Mouse (Mus musculus) forebrain, embryonic 10.5 days (tissue): Measurements from ENCODE around the gene Dicer1. TPM values are rescaled to one million over a fixed set of nuclear protein-coding genes. Genes with fewer than 3 reads are reported as not detected.
A peak's percentile ranks its signal among the peaks of the same experiment; 100 is the strongest.

Experiments used
- DNase-seq: peaks from one replicate; pipeline ENCODE4 v3.0.0-alpha.2; 2017; ENCODE audit warnings: low spot score; ENCODE audit errors: extremely low spot score
- H3K27ac ChIP-seq: fragments of 300-500 bp; sonication (generic); 2 replicates; pipeline ENCODE4 v1.5.1; 2016; ENCODE audit warnings: mild to moderate bottlenecking
- H3K27me3 ChIP-seq: fragments of 300-500 bp; sonication (generic); 2 replicates; pipeline ENCODE4 v1.6.1; 2016; ENCODE audit warnings: mild to moderate bottlenecking; ENCODE audit not compliant: poor library complexity, severe bottlenecking
- H3K36me3 ChIP-seq: fragments of 300-500 bp; sonication (generic); replicated peaks from 2 replicates; pipeline ENCODE4 v1.6.1; 2016; ENCODE audit warnings: mild to moderate bottlenecking, moderate library complexity
- H3K4me1 ChIP-seq: fragments of 300-500 bp; sonication (generic); 2 replicates; pipeline ENCODE4 v1.6.1; 2016
- H3K4me3 ChIP-seq: fragments of 300-500 bp; sonication (generic); 2 replicates; pipeline ENCODE4 v1.5.1; 2016; ENCODE audit warnings: mild to moderate bottlenecking, moderate library complexity
- H3K9me3 ChIP-seq: fragments of 300-500 bp; sonication (generic); 2 replicates; pipeline ENCODE4 v1.6.1; 2016; ENCODE audit warnings: mild to moderate bottlenecking, moderate library complexity
- WGBS: fragments of 180-500 bp; shearing (Covaris S2); methylation state at CpG from one replicate; pipeline ENCODE4 v1.1.7; 2016; 5-methylcytosine and 5-hydroxymethylcytosine counted together
- polyA plus RNA-seq: library from polyadenylated mRNA; unstranded; fragments of >200 nt; fragmentation: Nextera tagmentation; extraction: Ambion mirVana; gene quantifications from 2 replicates; pipeline ENCODE4 v1.2.1, GENCODE M21; 2016

Dicer1 gene
- polyA plus RNA-seq = 47.0 and 47.7 TPM in 2 replicates

DNA sequence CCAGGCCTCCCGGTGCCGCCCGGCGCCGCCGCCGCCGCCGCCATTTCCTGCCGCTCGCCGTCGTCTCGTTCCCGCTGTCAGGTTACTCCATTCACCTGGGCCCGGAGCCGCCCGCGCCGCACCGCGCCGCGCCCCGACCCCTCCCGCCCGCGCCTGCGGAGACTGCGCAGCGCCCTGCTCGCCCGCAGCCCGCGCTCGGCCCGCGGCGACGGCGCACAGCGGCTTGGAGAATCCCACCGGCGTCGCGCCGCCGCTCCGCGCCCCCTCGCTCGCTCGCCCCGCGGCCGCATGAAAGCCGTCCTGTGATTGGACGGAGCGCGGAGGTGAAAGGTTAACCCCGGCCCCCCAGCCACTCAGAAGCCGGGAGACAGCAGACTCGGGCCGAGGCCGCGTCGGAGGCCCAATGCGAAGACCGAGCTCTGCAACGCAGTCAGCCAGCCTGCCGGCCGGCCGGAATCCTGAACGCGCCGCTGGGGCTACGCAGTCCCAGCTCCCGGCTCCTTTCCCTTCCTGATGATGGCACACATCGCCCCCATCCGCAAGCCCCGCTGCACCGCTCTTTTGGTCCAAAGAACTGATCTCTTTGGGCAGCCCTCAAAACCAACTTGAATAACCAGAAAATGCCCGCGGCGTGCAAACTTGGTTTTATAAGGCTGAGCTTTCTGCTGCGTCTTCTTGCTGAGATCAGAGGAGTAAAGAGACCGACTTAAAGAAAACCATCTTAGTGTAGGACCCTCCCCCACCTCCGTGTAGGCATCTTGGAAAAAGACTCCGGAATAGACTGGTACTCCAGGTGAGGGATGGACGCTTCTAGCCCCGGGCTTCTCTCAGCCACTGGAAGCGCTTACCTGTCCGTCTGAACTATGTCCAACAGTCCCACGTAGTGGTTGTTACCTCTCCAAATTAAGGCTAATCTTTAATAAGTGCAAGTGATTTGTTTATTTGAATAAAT is at the start of gene Dicer1:
Gene Dicer1 (minus strand): TSS at position 139 of the 952 bp plus-strand sequence.
- WGBS = under 1% methylated on average over 91 of the region's 94 CpGs

DNA sequence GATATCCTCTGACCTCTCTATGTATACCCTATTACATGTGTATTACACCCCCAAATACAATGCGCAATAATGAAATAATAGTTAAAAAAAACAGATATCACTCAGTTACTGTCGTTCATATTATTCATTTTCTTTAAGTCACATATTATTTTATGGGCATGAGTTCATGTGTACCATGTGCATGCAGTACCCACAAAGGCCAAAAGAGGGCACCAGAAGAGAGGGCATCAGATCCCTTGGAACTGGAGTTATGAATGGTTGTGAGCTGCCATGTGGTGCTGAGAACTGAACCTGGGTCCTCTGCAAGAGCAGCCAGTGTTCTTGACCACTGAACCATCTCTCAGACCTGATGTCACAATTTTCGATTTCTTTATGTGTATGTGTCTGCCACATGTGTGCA is 47.6 kb upstream of the Dicer1 start:
- H3K9me3 ChIP-seq = peaks cover 23% of the 10 kb centered on the region; the same call in 1 of the 2 replicates
- no peak for DNase-seq
- 93% methylated on average over 3 of the region's 3 CpGs for WGBS
- H3K4me1 ChIP-seq = peaks cover 35% of the 10 kb centered on the region
- no peaks in the 10 kb centered on the region for H3K27me3 ChIP-seq
- no peak overlapping the region for H3K27ac ChIP-seq
- peaks cover 35% of the 10 kb centered on the region for H3K36me3 ChIP-seq
- H3K4me3 ChIP-seq = no peak overlapping the region

More for the DNA sequence above, at the start of gene Dicer1:
- Histone ChIP-seq H3K9me3 (no peaks in the 10 kb centered on the region), H3K4me1 (peaks cover 50% of the 10 kb centered on the region), H3K36me3 (peaks cover 23% of the 10 kb centered on the region), H3K4me3 (peak within 1 kb of the TSS; percentile 95), H3K27ac (peak within 1 kb of the TSS; percentile 96), H3K27me3 (no peaks in the 10 kb centered on the region)
- peak; percentile 96 for DNase-seq

DNA sequence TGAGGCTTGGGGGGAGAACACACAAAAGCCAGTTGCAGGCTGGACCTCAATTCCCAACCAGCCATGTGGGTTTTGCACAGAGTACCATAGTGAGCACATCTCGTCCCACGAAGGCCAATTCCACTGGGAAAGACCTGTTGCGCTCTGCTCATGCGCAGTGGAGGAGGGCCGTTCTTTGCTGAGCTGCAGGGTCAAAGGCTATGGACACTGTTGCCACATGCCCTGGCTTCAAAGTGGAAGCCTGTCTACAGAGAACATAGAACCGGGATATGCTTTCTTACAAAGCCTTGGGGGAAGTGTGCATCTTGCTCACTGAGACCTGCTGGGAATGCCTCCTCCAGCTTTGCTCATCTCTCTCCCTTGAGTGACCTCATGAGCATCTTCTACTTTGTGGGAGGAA is 46.2 kb upstream of the Dicer1 start:
- DNase-seq = no peak
- Histone ChIP-seq H3K4me1 (peaks cover 30% of the 10 kb centered on the region), H3K4me3 (no peak overlapping the region), H3K9me3 (peaks cover 23% of the 10 kb centered on the region; the same call in 1 of the 2 replicates), H3K27me3 (no peaks in the 10 kb centered on the region), H3K27ac (no peak overlapping the region), H3K36me3 (peaks cover 35% of the 10 kb centered on the region)
- 91% methylated on average over 6 of the region's 6 CpGs for WGBS

- WGBS = 86% methylated on average over 11 of the region's 11 CpGs
- H3K9me3 ChIP-seq = peaks cover 23% of the 10 kb centered on the region; the same call in 1 of the 2 replicates
- H3K27ac ChIP-seq = no peak overlapping the region
These were observed 45.1 kb upstream of the Dicer1 start for GRCm38 (mm10) chr12:104796635-104797378.

GRCm38 (mm10) chr12:104794957-104795356 is 43.2 kb upstream of the Dicer1 start:
- peaks cover 22% of the 10 kb centered on the region; the same call in 1 of the 2 replicates for H3K9me3 ChIP-seq
- peaks cover 36% of the 10 kb centered on the region for H3K36me3 ChIP-seq
- no peaks in the 10 kb centered on the region for H3K27me3 ChIP-seq
- H3K27ac ChIP-seq = peak overlapping the region; percentile 44; the same call in 1 of the 2 replicates
- peaks cover 12% of the 10 kb centered on the region for H3K4me1 ChIP-seq
- H3K4me3 ChIP-seq = no peak overlapping the region
- WGBS = 44% methylated on average over 5 of the region's 5 CpGs
- DNase-seq = no peak

More at GRCm38 (mm10) chr12:104796635-104797378, 45.1 kb upstream of the Dicer1 start:
- Histone ChIP-seq H3K27me3 (no peaks in the 10 kb centered on the region), H3K36me3 (peaks cover 35% of the 10 kb centered on the region), H3K4me1 (peaks cover 19% of the 10 kb centered on the region), H3K4me3 (no peak overlapping the region)
- DNase-seq = no peak

GRCm38 (mm10) chr12:104793486-104793885 is 41.7 kb upstream of the Dicer1 start:
- Histone ChIP-seq H3K4me3 (no peak overlapping the region), H3K9me3 (peaks cover 9% of the 10 kb centered on the region; the same call in 1 of the 2 replicates), H3K27me3 (no peaks in the 10 kb centered on the region), H3K36me3 (peaks cover 31% of the 10 kb centered on the region), H3K4me1 (peaks cover 12% of the 10 kb centered on the region), H3K27ac (no peak overlapping the region)
- whole genome bisulfite sequencing = 90% methylated on average over 12 of the region's 12 CpGs
- DNase-seq = no peak

DNA sequence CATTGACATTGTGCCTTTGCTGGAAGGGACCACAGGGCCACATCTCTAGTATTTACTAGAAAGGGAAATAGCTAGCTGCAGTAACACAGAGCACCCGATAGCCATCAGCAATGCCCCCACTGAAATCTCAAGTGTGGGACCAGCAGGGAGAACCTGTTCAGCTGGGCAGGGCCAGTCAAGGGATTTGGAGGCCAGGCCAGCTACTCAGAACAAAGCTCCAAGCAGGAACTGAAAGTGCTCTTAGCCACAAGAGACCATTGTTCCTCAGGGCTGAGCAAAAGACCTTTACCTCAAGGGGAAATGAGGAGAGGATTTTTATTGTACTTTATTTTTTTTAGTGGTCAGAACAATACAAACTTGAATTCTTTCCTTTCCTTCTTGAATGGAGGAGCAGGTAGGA is 25.9 kb upstream of the Dicer1 start:
- no peak overlapping the region for H3K27ac ChIP-seq
- 90% methylated on average over 1 of the region's 1 CpGs for WGBS
- no peaks in the 10 kb centered on the region for H3K9me3 ChIP-seq
- no peak overlapping the region for H3K4me3 ChIP-seq
- no peak for DNase-seq
- H3K36me3 ChIP-seq = peaks cover 30% of the 10 kb centered on the region
- no peaks in the 10 kb centered on the region for H3K27me3 ChIP-seq
- no peaks in the 10 kb centered on the region; the same call in 1 of the 2 replicates for H3K4me1 ChIP-seq

DNA sequence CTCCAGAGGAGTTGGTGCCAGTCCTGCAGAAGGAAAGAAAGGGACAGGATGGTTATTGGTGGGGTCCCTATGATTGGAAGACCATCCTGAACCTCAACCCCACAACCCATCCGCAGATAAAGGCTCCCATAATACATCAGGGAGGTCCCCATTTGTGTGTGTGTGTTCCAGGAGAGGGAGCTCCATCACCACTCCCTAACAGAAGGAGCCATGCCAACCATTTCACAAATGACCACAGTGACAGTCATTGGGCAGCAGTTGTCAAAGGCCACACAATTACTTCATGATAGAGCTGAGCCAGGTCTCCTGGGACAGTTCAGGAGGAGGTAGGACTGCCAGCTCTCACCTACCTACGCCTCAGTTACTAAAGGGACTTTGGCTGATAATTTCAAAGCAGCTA is 20.2 kb upstream of the Dicer1 start:
- WGBS = 85% methylated on average over 2 of the region's 2 CpGs

DNA sequence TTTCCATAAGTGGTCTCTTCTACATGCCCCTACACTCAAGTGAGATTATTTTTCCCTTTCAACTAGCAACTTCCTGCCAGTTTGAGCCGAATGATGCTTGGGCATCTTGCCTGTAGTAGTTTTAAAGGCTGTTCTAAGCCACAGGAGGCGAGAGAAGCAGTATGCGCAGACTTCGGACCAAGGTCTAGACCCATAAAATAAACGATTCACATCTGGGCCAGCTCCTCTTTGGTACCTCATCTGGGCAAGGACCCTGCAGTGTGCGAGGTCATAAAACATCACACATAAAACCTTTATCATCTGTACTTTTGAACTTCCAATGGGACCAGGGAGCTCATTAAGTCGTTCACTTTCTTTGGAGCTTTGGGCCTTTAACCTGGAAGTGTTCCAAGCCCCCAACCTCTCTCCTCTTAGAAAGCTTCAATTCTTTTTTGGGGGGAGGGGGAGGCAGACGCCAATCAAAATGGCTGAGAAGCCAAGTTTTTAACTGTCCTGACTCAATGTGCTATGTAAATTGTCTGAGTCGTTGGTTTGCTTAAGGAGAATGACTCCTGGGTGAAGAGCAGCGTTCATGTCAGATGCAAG is 17.5 kb upstream of the Dicer1 start:
- H3K27ac ChIP-seq = no peak overlapping the region
- DNase-seq = no peak
- 85% methylated on average over 10 of the region's 10 CpGs for WGBS
- peaks cover 30% of the 10 kb centered on the region for H3K4me1 ChIP-seq
- H3K9me3 ChIP-seq = no peaks in the 10 kb centered on the region
- H3K4me3 ChIP-seq = no peak overlapping the region
- H3K27me3 ChIP-seq = no peaks in the 10 kb centered on the region
- no peaks in the 10 kb centered on the region for H3K36me3 ChIP-seq

More for the DNA sequence above, 20.2 kb upstream of the Dicer1 start:
- no peak overlapping the region for H3K27ac ChIP-seq
- H3K4me3 ChIP-seq = no peak overlapping the region
- H3K36me3 ChIP-seq = no peaks in the 10 kb centered on the region
- DNase-seq = no peak
- peaks cover 27% of the 10 kb centered on the region for H3K4me1 ChIP-seq
- no peaks in the 10 kb centered on the region for H3K9me3 ChIP-seq
- H3K27me3 ChIP-seq = no peaks in the 10 kb centered on the region

GRCm38 (mm10) chr12:104767183-104767582 is 15.4 kb upstream of the Dicer1 start:
- 79% methylated on average over 4 of the region's 4 CpGs for WGBS
- Histone ChIP-seq H3K4me1 (peaks cover 42% of the 10 kb centered on the region), H3K9me3 (no peaks in the 10 kb centered on the region), H3K4me3 (no peak overlapping the region), H3K27me3 (no peaks in the 10 kb centered on the region), H3K27ac (peak overlapping the region; percentile 35; the same call in 1 of the 2 replicates), H3K36me3 (no peaks in the 10 kb centered on the region)
- no peak for DNase-seq

GRCm38 (mm10) chr12:104765761-104766160 is 14.0 kb upstream of the Dicer1 start:
- no peaks in the 10 kb centered on the region for H3K27me3 ChIP-seq
- no peaks in the 10 kb centered on the region for H3K9me3 ChIP-seq
- H3K27ac ChIP-seq = no peak overlapping the region
- no peaks in the 10 kb centered on the region for H3K36me3 ChIP-seq
- no peak for DNase-seq
- no peak overlapping the region for H3K4me3 ChIP-seq
- 95% methylated on average over 7 of the region's 7 CpGs for WGBS
- peaks cover 42% of the 10 kb centered on the region for H3K4me1 ChIP-seq

DNA sequence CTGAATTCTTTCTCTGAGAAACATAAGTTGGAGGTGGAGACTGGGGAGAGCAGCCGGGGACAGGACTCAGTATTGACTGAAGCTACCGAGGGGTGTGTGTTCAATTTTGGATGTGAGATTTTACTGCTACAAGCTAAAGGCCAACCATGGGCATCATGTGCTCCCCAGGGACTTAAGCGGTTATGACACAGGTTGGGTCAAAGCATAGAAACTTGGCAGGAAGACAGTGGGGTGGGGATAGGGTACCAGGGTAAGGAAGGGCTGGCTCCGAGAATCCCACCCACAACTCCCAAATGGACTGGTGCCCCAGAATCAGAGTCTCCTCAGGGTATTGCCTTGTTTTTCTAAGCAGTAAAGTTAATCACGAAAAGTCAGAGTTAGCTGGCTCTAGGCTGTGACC is 13.4 kb upstream of the Dicer1 start:
- Histone ChIP-seq H3K27me3 (no peaks in the 10 kb centered on the region), H3K4me1 (peaks cover 42% of the 10 kb centered on the region), H3K9me3 (no peaks in the 10 kb centered on the region), H3K36me3 (no peaks in the 10 kb centered on the region), H3K4me3 (no peak overlapping the region), H3K27ac (no peak overlapping the region)
- DNase-seq = no peak
- 90% methylated on average over 5 of the region's 5 CpGs for WGBS
